Mouse (Mus musculus) ES-CJ7 (cell line): ENCODE results near the gene Tenm4.
A peak's percentile ranks its signal among the peaks of the same experiment; 100 is the strongest.
"Not testable (repeated sequence)": the region's sequence is repeated elsewhere in the genome, so short reads cannot be mapped to it uniquely, and the experiment has no call there.

Experiments
- DNase-seq: peaks from one replicate; pipeline ENCODE4 v3.0.0; 2011; ENCODE audit warnings: low read depth, low spot score

Gene Tenm4

DNA sequence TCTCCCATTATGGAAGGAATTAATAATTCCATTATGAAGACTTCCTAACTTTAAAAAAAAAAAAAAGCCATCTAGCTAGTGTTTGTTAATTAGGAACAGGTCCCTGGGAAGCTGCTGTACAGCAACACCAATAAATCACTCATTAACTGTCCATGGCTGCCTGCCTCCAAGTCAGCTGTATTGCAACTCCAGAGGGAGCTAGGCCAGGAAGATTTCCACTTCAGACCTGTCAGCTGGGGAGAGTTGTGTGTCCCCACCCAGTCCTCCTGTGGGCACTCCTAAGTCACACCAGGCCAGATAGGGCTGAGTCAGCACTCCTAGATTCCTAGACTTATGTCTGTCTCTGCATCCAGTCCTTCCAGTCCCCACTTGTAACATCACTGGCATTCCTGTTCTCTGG is 399.9 kb downstream of the Tenm4 start:
- no peak for DNase-seq

DNA sequence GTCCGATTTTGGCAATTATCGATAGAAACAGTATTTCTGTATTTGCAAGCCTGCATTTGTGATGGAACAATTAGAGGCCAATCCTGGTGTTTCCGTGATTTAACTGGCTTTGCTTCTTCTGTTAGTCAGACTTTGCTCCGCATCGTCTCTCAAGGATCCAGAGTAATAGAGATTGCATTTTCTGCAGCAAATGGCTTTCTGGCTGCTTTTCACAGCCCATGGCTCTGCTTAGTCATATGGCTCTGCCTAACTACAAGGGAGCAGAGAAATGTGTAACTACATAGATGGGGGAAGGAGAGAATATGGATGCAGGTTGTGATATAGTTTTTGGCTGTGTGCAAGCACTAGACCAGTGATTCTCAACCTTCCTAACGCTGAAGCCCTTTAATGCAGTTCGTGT is 401.9 kb downstream of the Tenm4 start:
- DNase-seq = no peak

GRCm38 (mm10) chr7:96575202-96575650 is 404.2 kb downstream of the Tenm4 start:
- no peak for DNase-seq

GRCm38 (mm10) chr7:96582752-96583151 is 411.7 kb downstream of the Tenm4 start:
- no peak for DNase-seq

DNA sequence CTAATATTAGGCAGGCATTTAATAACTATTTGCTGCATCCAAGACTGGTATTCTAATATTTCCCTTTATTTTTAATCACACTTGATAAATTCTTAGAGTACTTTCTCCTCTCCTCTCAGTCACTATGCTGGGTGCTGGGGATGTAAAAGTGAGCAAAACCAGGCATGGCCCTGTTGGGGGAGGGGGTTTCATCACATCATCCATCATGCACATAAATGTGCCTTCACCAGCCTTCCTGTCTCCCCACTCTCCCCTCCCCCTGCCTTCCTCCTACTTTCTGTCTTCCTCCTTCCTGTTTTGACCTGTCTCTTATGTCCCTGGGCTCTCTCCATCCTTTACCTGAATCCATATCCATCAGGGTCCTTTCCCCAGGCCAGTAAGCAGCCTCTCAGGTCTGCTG is 416.4 kb downstream of the Tenm4 start:
- DNase-seq = no peak

DNA sequence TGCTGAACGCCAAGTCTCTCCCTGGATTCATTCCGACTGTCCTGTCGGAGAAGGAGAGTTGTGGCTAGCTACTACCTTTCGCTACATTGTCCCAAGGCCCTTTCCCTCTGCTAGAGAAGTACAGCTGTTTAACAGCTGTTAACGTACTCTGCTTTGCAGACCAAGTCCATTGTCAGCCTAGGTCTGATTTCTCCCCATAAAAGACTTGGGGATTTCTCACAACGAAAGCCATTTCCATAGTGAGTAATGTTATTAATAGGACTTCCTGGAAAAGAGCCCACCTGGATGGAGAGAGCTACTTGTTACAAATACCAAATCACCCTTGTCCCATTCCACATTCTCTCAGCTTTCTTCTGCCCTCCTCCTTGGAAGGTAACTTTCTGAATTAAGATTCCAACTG is 417.5 kb downstream of the Tenm4 start:
- no peak for DNase-seq

- no peak for DNase-seq
These were observed 424.7 kb downstream of the Tenm4 start for GRCm38 (mm10) chr7:96595535-96596295.

DNA sequence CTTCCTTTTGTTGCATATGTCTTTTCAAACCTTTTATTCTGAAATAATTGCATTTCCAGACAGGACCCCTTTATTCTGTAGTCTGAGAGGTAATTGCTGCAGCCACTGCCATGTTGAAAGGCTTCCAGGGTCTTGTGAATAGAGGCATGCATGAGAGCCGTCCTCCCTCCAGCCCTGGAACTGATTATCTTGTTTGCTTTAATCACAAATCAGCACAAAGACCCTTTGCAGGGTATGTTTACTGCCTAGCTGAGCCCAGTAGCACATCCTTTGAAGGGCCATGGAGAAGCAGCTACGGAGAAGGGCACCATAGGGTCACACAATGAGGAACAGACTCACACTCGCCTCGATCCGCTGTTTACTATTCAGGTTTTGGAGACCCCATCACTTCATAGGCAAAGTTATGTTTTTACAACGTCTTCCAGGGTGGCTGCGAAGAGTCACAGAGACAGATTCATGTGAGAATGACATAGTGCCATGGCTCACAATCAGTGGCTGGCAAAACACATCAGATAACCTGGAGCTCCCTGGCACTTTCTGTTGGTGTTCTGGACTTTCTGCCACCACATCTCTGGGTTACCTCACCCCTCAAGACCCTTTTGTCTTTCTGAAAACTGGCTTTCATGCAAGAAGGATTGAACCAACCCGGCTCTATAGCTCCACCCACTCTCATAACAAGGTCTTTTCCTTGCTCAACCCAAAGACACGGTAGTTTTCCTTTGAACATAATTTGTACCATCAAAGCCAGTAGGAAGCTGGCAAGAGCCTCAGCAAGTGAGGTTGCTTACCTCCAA is 425.6 kb downstream of the Tenm4 start:
- no peak for DNase-seq

- no peak for DNase-seq
These were observed 426.8 kb downstream of the Tenm4 start for GRCm38 (mm10) chr7:96597871-96598270.

DNA sequence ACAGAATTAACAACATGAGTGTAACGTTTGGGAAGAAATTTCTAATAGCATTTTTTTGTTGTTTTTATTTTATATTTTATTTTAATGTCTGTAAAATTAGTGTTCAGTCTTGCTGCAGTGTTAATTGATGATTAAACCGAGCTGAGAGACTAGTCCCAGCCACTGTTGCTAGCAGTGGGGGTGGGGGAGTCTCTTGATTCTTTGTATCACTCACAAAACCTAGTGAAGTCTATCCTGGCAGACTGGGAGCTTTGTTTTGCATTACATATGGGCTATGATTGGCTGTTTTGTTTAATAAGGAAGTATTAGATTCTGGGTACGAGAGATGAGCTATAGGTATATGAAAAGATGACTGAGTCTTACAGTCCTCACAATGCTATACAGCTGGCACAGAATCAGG is 428.0 kb downstream of the Tenm4 start:
- no peak for DNase-seq

- no peak for DNase-seq
These were observed 429.4 kb downstream of the Tenm4 start for GRCm38 (mm10) chr7:96600381-96600941.

DNA sequence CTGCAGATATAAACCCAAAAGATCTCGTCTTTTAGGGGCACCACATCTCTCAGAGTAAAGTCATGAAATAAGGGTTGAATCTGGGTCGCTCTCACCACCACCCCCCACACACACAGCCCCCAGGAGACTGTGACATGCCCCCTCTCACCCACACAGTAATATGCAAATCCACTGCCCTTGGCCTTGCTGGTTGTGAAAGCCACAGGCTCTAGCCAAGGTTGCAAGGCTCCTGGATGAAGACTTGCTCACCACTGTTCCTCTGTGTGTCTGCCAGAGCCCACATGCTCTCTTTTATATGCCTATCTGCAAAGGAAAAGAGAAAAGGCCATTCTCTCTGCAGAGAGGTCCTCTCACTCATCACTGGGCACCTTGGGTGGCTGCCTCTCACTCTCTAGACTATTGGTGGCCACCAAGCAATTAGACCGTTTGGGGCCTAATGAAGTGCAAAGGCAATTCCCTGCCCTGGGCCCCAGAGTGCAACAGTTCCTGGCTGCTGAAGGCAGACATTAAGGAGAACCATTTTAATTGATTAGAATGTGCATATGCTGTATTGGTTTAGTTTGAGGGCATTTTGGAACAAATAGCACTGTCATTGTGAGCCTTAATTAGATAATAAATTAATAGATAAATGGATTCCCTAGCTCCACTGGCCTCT is 433.2 kb downstream of the Tenm4 start:
- DNase-seq = no peak

DNA sequence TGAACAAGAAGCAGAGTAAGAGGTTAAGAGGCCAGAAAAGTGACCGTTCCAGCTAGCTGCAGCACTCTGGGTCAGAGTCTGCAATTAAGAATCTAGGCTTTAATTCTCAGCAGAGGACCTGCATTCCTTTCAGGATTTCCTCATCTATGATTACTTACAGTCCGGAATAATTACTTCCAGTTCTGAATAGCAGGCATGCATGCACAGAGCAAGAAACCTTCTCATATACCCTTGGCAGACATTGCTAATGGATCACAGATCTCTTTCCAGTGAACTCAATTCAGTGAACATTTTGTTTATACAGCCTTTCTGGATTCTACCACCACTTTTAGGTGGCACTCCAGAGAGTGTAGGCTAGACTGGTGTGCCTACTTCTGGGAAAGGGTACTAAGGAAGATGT is 434.3 kb downstream of the Tenm4 start:
- no peak for DNase-seq

GRCm38 (mm10) chr7:96609854-96610586 is 439.0 kb downstream of the Tenm4 start:
- DNase-seq = peak; percentile 7

- DNase-seq = no peak
These were observed 446.3 kb downstream of the Tenm4 start for GRCm38 (mm10) chr7:96617371-96617770.

DNA sequence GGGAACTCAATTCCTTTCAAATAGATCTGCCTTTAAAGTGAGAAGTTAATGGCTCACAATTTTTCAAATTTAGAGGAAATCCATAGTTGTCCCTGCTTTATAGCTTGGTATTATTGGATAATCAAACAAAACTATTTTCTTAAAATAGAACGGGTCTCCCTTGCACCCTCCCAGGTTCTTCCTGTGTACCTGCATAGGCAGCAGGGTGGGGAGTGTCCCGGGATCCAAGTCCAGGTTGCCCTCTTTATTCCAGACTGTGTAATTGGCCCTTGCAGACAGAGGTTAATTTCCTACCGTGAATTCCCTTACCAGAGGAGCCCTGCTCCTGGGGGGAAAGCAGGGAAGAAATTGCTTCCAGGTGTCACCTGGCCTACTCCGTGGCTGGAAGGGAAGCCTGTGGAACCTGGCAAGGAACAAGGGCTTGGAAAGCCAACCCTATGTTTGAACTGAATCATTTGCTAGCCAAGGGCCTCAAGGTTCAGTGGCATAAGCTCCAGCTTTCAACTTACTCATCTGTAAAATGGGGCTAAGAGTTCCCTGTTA is 449.0 kb downstream of the Tenm4 start:
- no peak for DNase-seq

DNA sequence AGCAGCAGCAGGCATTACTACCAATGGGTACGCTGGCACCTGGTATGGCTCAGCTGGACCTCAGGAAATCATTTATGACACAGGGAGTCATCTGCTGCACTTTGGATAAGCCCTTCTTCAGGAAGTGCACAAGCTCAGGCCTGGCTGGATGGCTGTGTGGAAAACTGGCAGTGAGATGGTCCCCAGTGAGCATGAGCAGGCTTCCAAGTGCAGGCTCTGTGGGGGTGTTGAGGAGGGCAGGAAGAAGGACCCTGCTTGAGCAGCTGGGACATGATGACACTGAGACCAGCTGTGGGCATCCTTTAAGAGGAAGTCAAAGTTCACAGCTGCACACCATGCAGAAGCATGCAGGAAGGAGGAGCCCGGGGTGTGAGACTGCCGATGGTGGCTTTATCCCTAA is 455.3 kb downstream of the Tenm4 start:
- DNase-seq = no peak

DNA sequence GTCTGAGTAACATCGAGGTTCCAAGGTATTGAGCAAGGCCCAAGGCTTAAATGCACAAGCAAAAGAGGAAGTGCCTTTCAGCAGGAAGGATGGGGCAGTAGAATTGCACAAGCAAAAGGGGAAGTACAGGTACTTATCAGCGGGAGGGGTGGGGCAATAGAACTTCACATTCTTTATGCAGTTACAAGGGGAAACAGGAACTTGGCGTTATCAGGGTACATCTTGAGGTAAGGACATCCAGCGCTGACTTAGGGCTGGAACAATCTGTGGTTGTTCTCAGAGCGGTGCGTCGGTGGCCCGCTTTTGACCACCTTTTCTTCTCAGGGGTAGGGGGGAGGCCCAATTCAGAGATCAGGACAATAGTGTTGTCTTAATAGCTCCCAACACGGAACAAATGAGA is 459.5 kb downstream of the Tenm4 start:
- not testable (repeated sequence) for DNase-seq

GRCm38 (mm10) chr7:96633008-96633407 is 462.0 kb downstream of the Tenm4 start:
- DNase-seq = no peak

DNA sequence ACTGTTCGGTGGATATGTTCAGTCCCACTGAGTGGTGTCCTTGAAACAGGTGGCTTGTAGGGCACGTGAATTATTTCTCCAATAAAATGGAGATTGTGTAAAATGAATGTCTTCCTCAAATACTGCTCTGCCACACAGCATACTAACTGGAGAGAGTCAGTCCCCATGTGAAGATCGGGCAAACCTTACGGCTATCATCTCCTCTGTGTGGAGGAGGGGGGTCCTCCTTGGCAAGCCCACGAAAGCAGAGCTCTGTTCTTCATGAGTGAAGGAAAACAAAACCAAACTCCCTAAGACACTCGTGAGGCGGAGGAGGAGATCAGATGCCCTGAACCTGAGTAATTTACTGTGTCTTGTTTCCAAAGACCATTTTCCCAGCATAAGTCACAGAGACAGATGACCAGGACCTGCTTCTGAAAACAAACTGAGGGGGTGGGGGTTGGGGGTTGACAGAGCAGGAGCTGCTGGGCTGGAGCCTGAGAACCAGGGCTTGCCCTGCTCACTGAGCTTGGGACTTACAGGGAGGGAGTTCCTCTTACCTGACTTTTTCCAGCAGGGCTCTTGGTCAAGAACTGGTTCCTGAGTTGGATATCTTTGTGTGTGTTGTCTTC is 464.9 kb downstream of the Tenm4 start:
- DNase-seq = no peak
